In the genomic region with DNA sequence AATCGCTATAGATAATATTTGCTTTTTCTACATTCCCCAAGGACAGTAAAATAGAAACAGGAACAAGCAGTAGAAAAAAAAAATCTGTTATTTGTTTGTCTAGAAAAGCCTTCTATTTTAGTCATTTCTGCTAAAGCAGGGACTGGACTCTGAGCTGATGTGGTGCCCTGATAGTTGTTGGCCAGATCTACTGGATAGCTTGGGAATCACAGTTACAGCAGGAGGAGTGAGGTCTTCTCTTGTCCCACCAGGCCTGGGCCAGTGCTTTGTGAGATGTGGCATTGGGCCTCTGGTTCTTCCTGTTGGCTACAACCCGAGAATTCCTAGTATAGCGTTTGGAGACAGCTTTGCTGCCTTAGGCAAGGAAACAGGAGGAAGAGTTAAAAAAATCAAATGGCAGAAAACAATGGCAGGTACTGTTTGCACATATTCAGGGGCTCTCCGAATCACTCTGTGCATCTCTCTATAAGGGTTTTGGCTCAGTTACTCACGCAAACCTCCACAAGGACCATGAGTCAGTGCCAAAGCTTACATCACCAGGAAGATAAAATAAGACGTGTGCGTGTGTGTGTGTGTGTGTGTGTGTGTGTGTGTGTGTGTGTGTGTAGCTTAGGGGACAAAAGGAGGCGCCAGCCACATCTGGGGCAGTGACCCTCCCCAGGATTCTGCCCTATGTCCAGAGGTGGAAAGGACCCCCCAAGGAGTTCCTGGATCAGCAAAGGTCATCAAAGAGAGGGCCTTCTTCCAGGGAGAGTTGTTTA, we compare ENCODE assay signal across 8 mouse cellular contexts.
A peak's percentile ranks its signal among the peaks of the same experiment; 100 is the strongest.
DNase-seq lines count a peak whose midpoint lies in the region; ATAC-seq and TF ChIP-seq lines count a peak whose summit lies in the region.
"Had no signal": no experiment of that assay in that cellular context is flagged by ENCODE, and none has a peak within 500 bp of the region (broad histone marks: within the 10 kb centered on the region; RNA-seq: fewer than 3 reads in every experiment).

No protein-coding gene starts in this region.

- peak; percentile 36 for DNase-seq in liver, adult 2 months (ENCODE audit: extremely low read depth, low read depth, low spot score)
- no peak for DNase-seq in liver, embryonic 11.5 days (ENCODE audit: low spot score)
- peak; percentile 75 for DNase-seq in brain, adult 2 months (ENCODE audit: low read depth, low spot score)
- DNase-seq in gonadal fat pad, adult 2 months (ENCODE audit: low read depth), result peak; percentile 30
- no peak for DNase-seq in liver, postnatal 0 days
- no peak for DNase-seq in midbrain, embryonic 10.5 days (ENCODE audit: low spot score)
- DNase-seq: lung, postnatal 4 days had no signal

- no peaks in the 10 kb centered on the region for H3K79me2 ChIP-seq in liver, adult 2 months (ENCODE audit: control insufficient read depth, insufficient read depth, low read length)

- H3K9me3 ChIP-seq in liver, embryonic 11.5 days (ENCODE audit: control insufficient read depth, low read length), result no peaks in the 10 kb centered on the region
- H3K9me3 ChIP-seq in liver, postnatal 0 days (ENCODE audit: low read length), result no peaks in the 10 kb centered on the region
- H3K9me3 ChIP-seq in hindbrain, embryonic 16.5 days (ENCODE audit: control insufficient read depth, low read length), result no peaks in the 10 kb centered on the region
- H3K9me3 ChIP-seq in midbrain, embryonic 10.5 days (replicated peaks), result no peaks in the 10 kb centered on the region

- no peaks in the 10 kb centered on the region for H3K36me3 ChIP-seq in liver, adult 2 months (ENCODE audit: control insufficient read depth, insufficient read depth, low read length)
- H3K36me3 ChIP-seq in liver, embryonic 11.5 days (ENCODE audit: control insufficient read depth, insufficient read depth, low read length), result no peaks in the 10 kb centered on the region
- H3K36me3 ChIP-seq in liver, postnatal 0 days (replicated peaks; ENCODE audit: insufficient read depth, low read length), result no peaks in the 10 kb centered on the region
- H3K36me3 ChIP-seq in hindbrain, embryonic 16.5 days (ENCODE audit: control insufficient read depth, insufficient read depth, low read length), result no peaks in the 10 kb centered on the region
- no peaks in the 10 kb centered on the region for H3K36me3 ChIP-seq in midbrain, embryonic 10.5 days

- ATAC-seq in liver, embryonic 11.5 days (replicated peaks; ENCODE audit: low FRiP score), result no peak
- ATAC-seq in liver, postnatal 0 days, result no peak
- no peak for ATAC-seq in hindbrain, embryonic 16.5 days

- no peak for TF ChIP-seq POLR2A in liver, adult 2 months (IDR thresholded peaks at IDR 0.05; ENCODE audit: extremely low read depth, insufficient read depth, low read length)

- no peak for TF ChIP-seq EP300 in liver, postnatal 0 days (IDR thresholded peaks at IDR 0.05; ENCODE audit: low read depth)

- WGBS in liver, adult 2 months, result 57% methylated on average over 8 of the region's 8 CpGs
- WGBS in liver, embryonic 11.5 days, result 63% methylated on average over 8 of the region's 8 CpGs
- 54% methylated on average over 8 of the region's 8 CpGs for WGBS in liver, postnatal 0 days (ENCODE audit: insufficient replicate concordance)
- 57% methylated on average over 8 of the region's 8 CpGs for WGBS in hindbrain, embryonic 16.5 days
- WGBS in midbrain, embryonic 10.5 days, result 55% methylated on average over 8 of the region's 8 CpGs

- H3K9ac ChIP-seq in liver, adult 2 months (ENCODE audit: low read depth, low read length), result no peak overlapping the region
- no peak overlapping the region for H3K9ac ChIP-seq in liver, embryonic 11.5 days (ENCODE audit: low read depth, low read length)
- H3K9ac ChIP-seq in liver, postnatal 0 days (replicated peaks), result no peak overlapping the region
- no peak overlapping the region for H3K9ac ChIP-seq in hindbrain, embryonic 16.5 days (ENCODE audit: low read depth, low read length)

- peak overlapping the region; percentile 50 for H3K27ac ChIP-seq in liver, adult 2 months (replicated peaks; ENCODE audit: insufficient read depth, low read depth, low read length)
- H3K27ac ChIP-seq in liver, embryonic 11.5 days (ENCODE audit: low read depth, low read length), result no peak overlapping the region
- H3K27ac ChIP-seq in liver, postnatal 0 days (ENCODE audit: low read depth), result peak overlapping the region; percentile 16; the same call in 1 of the 2 replicates
- no peak overlapping the region for H3K27ac ChIP-seq in hindbrain, embryonic 16.5 days (ENCODE audit: low read depth, low read length)
- H3K27ac ChIP-seq in midbrain, embryonic 10.5 days (replicated peaks), result no peak overlapping the region

- H3K27me3 ChIP-seq in liver, adult 2 months (ENCODE audit: control insufficient read depth, insufficient read depth, low read length), result no peaks in the 10 kb centered on the region
- no peaks in the 10 kb centered on the region for H3K27me3 ChIP-seq in liver, embryonic 11.5 days (replicated peaks; ENCODE audit: control insufficient read depth, insufficient read depth, low read length)
- no peaks in the 10 kb centered on the region for H3K27me3 ChIP-seq in liver, postnatal 0 days (ENCODE audit: insufficient read depth, low read length)
- H3K27me3 ChIP-seq in hindbrain, embryonic 16.5 days (replicated peaks; ENCODE audit: control insufficient read depth, insufficient read depth, low read length), result no peaks in the 10 kb centered on the region
- H3K27me3 ChIP-seq in midbrain, embryonic 10.5 days (ENCODE audit: low read depth, poor library complexity, severe bottlenecking), result no peaks in the 10 kb centered on the region

- peaks cover 8% of the 10 kb centered on the region; the same call in 1 of the 2 replicates for H3K4me1 ChIP-seq in liver, adult 2 months (ENCODE audit: control insufficient read depth, insufficient read depth, low read length)
- no peaks in the 10 kb centered on the region for H3K4me1 ChIP-seq in liver, embryonic 11.5 days (replicated peaks; ENCODE audit: control insufficient read depth, insufficient read depth, low read length)
- no peaks in the 10 kb centered on the region for H3K4me1 ChIP-seq in liver, postnatal 0 days (ENCODE audit: insufficient read depth)
- no peaks in the 10 kb centered on the region for H3K4me1 ChIP-seq in hindbrain, embryonic 16.5 days (ENCODE audit: control insufficient read depth, insufficient read depth, low read depth, low read length)
- no peaks in the 10 kb centered on the region for H3K4me1 ChIP-seq in midbrain, embryonic 10.5 days

- H3K4me2 ChIP-seq in liver, embryonic 11.5 days, result no peak overlapping the region
- no peak overlapping the region for H3K4me2 ChIP-seq in liver, postnatal 0 days (ENCODE audit: low read depth, low read length)
- H3K4me2 ChIP-seq in hindbrain, embryonic 16.5 days (ENCODE audit: low read length), result no peak overlapping the region

- TF ChIP-seq CTCF in liver, adult 2 months (IDR thresholded peaks at IDR 0.05; ENCODE audit: low read depth, low read length), result no peak
- TF ChIP-seq CTCF in liver, postnatal 0 days (IDR thresholded peaks at IDR 0.05; ENCODE audit: low read depth), result no peak

- no peak overlapping the region for H3K4me3 ChIP-seq in liver, adult 2 months (ENCODE audit: insufficient read depth, low read depth, low read length)
- H3K4me3 ChIP-seq in liver, embryonic 11.5 days (ENCODE audit: low read depth, low read length), result no peak overlapping the region
- no peak overlapping the region for H3K4me3 ChIP-seq in liver, postnatal 0 days (ENCODE audit: low read depth, low read length)
- no peak overlapping the region for H3K4me3 ChIP-seq in hindbrain, embryonic 16.5 days (ENCODE audit: low read length)
- no peak overlapping the region for H3K4me3 ChIP-seq in midbrain, embryonic 10.5 days

Comparison
In these comparisons a context has a peak if more than half of its experiments do, and no peak if none do; other contexts are left out.
1. DNase-seq: peak in liver, adult 2 months (single experiment), brain, adult 2 months (single experiment) and gonadal fat pad, adult 2 months (single experiment); none in liver, embryonic 11.5 days (single experiment), liver, postnatal 0 days (single experiment) and midbrain, embryonic 10.5 days (single experiment).
2. H3K27ac ChIP-seq: peak in liver, adult 2 months (single experiment) and liver, postnatal 0 days (single experiment); none in liver, embryonic 11.5 days (single experiment), hindbrain, embryonic 16.5 days (single experiment) and midbrain, embryonic 10.5 days (single experiment).